Mouse (Mus musculus): ENCODE measurements at regions not wholly inside any gene's neighbourhood (a gene's known extent, or its start where the extent isn't known, plus 50 kb on each side); places are given as distances from the start of the nearest gene placed in this dataset.

- Histone ChIP-seq H3K4me3 (replicated peaks) (no peak overlapping the region), H3K4me1 (replicated peaks) (0 out of 2 replicates have a peak, but pooled peaks cover 4% of the 10 kb centered on the region), H3K36me3 (no peaks in the 10 kb centered on the region), H3K27me3 (no peaks in the 10 kb centered on the region), H3K9me3 (no peaks in the 10 kb centered on the region), H3K27ac (no peak overlapping the region), H3K4me2 (replicated peaks) (no peak overlapping the region), H3K9ac (replicated peaks) (no peak overlapping the region)
- 86% methylated on average over 8 of the region's 8 CpGs for WGBS
- ATAC-seq: no peak
Observed at GRCm38 (mm10) chr16:78211687-78212086, 89.6 kb upstream of the Cxadr start.

GRCm38 (mm10) chr16:78208321-78208720 is 93.0 kb upstream of the Cxadr start:
- Histone ChIP-seq H3K36me3 (no peaks in the 10 kb centered on the region), H3K27ac (no peak overlapping the region), H3K27me3 (no peaks in the 10 kb centered on the region), H3K9me3 (no peaks in the 10 kb centered on the region), H3K9ac (replicated peaks) (no peak overlapping the region), H3K4me2 (replicated peaks) (no peak overlapping the region), H3K4me3 (replicated peaks) (no peak overlapping the region), H3K4me1 (replicated peaks) (no peaks in the 10 kb centered on the region)
- 90% methylated on average over 5 of the region's 5 CpGs for WGBS
- no peak for ATAC-seq

- 73% methylated on average over 9 of the region's 9 CpGs for WGBS
- no peaks in the 10 kb centered on the region for H3K9me3 ChIP-seq
- no peak overlapping the region for H3K9ac ChIP-seq (replicated peaks)
- H3K4me3 ChIP-seq (replicated peaks): no peak overlapping the region
- no peak overlapping the region for H3K4me2 ChIP-seq (replicated peaks)
- no peak for ATAC-seq
- H3K27me3 ChIP-seq: no peaks in the 10 kb centered on the region
- no peaks in the 10 kb centered on the region for H3K4me1 ChIP-seq (replicated peaks)
- H3K27ac ChIP-seq: no peak overlapping the region
- H3K36me3 ChIP-seq: no peaks in the 10 kb centered on the region
Observed at GRCm38 (mm10) chr16:78204332-78204731, 97.0 kb upstream of the Cxadr start.

- no peak overlapping the region for H3K27ac ChIP-seq
- H3K9ac ChIP-seq (replicated peaks): no peak overlapping the region
- 86% methylated on average over 12 of the region's 12 CpGs for WGBS
- H3K4me2 ChIP-seq (replicated peaks): no peak overlapping the region
- H3K36me3 ChIP-seq: no peaks in the 10 kb centered on the region
- no peaks in the 10 kb centered on the region; the same call in 1 of the 2 replicates for H3K4me1 ChIP-seq (replicated peaks)
- H3K4me3 ChIP-seq (replicated peaks): no peak overlapping the region
- no peaks in the 10 kb centered on the region for H3K9me3 ChIP-seq
- no peaks in the 10 kb centered on the region for H3K27me3 ChIP-seq
- no peak for ATAC-seq
Observed at GRCm38 (mm10) chr16:78200044-78200830, 101.1 kb upstream of the Cxadr start.

GRCm38 (mm10) chr16:78199252-78199651 is 102.0 kb upstream of the Cxadr start:
- 0 out of 2 replicates have a peak, but pooled peaks have one; percentile 18 for ATAC-seq
- WGBS: 78% methylated on average over 10 of the region's 10 CpGs
- H3K4me2 ChIP-seq (replicated peaks): no peak overlapping the region

GRCm38 (mm10) chr16:78198642-78199121 is 102.6 kb upstream of the Cxadr start:
- 9% methylated on average over 16 of the region's 16 CpGs for WGBS
- Histone ChIP-seq H3K4me2 (replicated peaks) (no peak overlapping the region), H3K9me3 (no peaks in the 10 kb centered on the region), H3K36me3 (no peaks in the 10 kb centered on the region), H3K27ac (no peak overlapping the region), H3K27me3 (no peaks in the 10 kb centered on the region), H3K4me3 (replicated peaks) (no peak overlapping the region), H3K9ac (replicated peaks) (no peak overlapping the region), H3K4me1 (replicated peaks) (no peaks in the 10 kb centered on the region; the same call in 1 of the 2 replicates)
- peak; percentile 27; the same call in 1 of the 2 replicates for ATAC-seq

More at GRCm38 (mm10) chr16:78199252-78199651, 102.0 kb upstream of the Cxadr start:
- no peaks in the 10 kb centered on the region for H3K27me3 ChIP-seq
- H3K36me3 ChIP-seq: no peaks in the 10 kb centered on the region
- no peak overlapping the region for H3K4me3 ChIP-seq (replicated peaks)
- H3K27ac ChIP-seq: no peak overlapping the region
- no peaks in the 10 kb centered on the region for H3K9me3 ChIP-seq
- no peak overlapping the region for H3K9ac ChIP-seq (replicated peaks)
- H3K4me1 ChIP-seq (replicated peaks): no peaks in the 10 kb centered on the region; the same call in 1 of the 2 replicates

- no peaks in the 10 kb centered on the region for H3K36me3 ChIP-seq
- peak; percentile 68; the same call in 1 of the 2 replicates for ATAC-seq
Observed at GRCm38 (mm10) chr16:78197252-78197896, 103.9 kb upstream of the Cxadr start.

GRCm38 (mm10) chr16:78170627-78171605 is 130.4 kb upstream of the Cxadr start:
- H3K4me3 ChIP-seq (replicated peaks): no peak overlapping the region
- peaks cover 12% of the 10 kb centered on the region for H3K4me1 ChIP-seq (replicated peaks)
- peak; percentile 58; the same call in 1 of the 2 replicates for ATAC-seq
- H3K9me3 ChIP-seq: no peaks in the 10 kb centered on the region
- peak overlapping the region; percentile 67 for H3K27ac ChIP-seq
- H3K9ac ChIP-seq (replicated peaks): no peak overlapping the region
- H3K36me3 ChIP-seq: no peaks in the 10 kb centered on the region
- WGBS: 54% methylated on average over 9 of the region's 9 CpGs
- no peak overlapping the region for H3K4me2 ChIP-seq (replicated peaks)
- H3K27me3 ChIP-seq: no peaks in the 10 kb centered on the region

More at GRCm38 (mm10) chr16:78197252-78197896, 103.9 kb upstream of the Cxadr start:
- Histone ChIP-seq H3K9ac (replicated peaks) (no peak overlapping the region), H3K27me3 (no peaks in the 10 kb centered on the region), H3K9me3 (no peaks in the 10 kb centered on the region), H3K4me1 (replicated peaks) (no peaks in the 10 kb centered on the region; the same call in 1 of the 2 replicates), H3K4me3 (replicated peaks) (no peak overlapping the region), H3K4me2 (replicated peaks) (no peak overlapping the region), H3K27ac (no peak overlapping the region)
- WGBS: 12% methylated on average over 10 of the region's 10 CpGs

- peak; percentile 80 for ATAC-seq
- 60% methylated on average over 3 of the region's 3 CpGs for WGBS
- no peaks in the 10 kb centered on the region for H3K9me3 ChIP-seq
- H3K4me2 ChIP-seq (replicated peaks): no peak overlapping the region
- H3K4me1 ChIP-seq (replicated peaks): 0 out of 2 replicates have a peak, but pooled peaks cover 4% of the 10 kb centered on the region
- peak overlapping the region; percentile 69 for H3K27ac ChIP-seq
- H3K36me3 ChIP-seq: no peaks in the 10 kb centered on the region
- no peak overlapping the region for H3K4me3 ChIP-seq (replicated peaks)
- H3K27me3 ChIP-seq: no peaks in the 10 kb centered on the region
- H3K9ac ChIP-seq (replicated peaks): no peak overlapping the region
Observed at GRCm38 (mm10) chr16:78156876-78157232, 144.4 kb upstream of the Cxadr start.

GRCm38 (mm10) chr16:78156138-78156875 is 145.0 kb upstream of the Cxadr start:
- no peaks in the 10 kb centered on the region for H3K27me3 ChIP-seq
- ATAC-seq: peak; percentile 97
- H3K4me2 ChIP-seq (replicated peaks): no peak overlapping the region
- H3K4me1 ChIP-seq (replicated peaks): 0 out of 2 replicates have a peak, but pooled peaks cover 4% of the 10 kb centered on the region
- H3K4me3 ChIP-seq (replicated peaks): no peak overlapping the region
- H3K27ac ChIP-seq: peak overlapping the region; percentile 72
- no peaks in the 10 kb centered on the region for H3K36me3 ChIP-seq
- WGBS: 14% methylated on average over 7 of the region's 7 CpGs
- H3K9ac ChIP-seq (replicated peaks): no peak overlapping the region
- H3K9me3 ChIP-seq: no peaks in the 10 kb centered on the region

Data from midbrain, embryonic 13.5 days (tissue).